Mouse (Mus musculus) B cell, adult 2 months (primary cell): ENCODE measurements around the gene Zfp189.

Source experiments
- DNase-seq, 2 experiments: peaks; one replicate each; pipeline ENCODE4 v3.0.0; 2022

Gene Zfp189

GRCm38 (mm10) chr4:49539665-49540064, 18.7 kb downstream of the Zfp189 start:
- no peak for DNase-seq

DNA sequence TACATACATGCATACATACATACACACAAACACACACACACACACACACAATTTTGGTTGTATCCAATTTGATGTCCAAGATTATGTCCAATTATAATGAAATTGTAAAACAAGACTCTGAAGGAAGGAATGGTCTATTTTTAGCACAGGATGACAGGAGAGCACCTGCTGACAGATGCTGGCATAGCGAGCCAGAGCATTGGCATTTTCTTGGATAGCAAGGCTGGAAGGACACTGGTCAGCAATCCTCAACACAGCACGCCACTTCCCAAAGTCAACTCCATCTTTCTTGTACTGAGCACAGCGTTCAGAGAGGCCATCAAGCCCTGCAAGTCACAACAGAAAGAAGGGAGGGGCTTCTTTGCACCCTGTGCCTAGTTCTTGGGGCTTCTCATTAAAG, 20.0 kb downstream of the Zfp189 start:
- no peak for DNase-seq

DNA sequence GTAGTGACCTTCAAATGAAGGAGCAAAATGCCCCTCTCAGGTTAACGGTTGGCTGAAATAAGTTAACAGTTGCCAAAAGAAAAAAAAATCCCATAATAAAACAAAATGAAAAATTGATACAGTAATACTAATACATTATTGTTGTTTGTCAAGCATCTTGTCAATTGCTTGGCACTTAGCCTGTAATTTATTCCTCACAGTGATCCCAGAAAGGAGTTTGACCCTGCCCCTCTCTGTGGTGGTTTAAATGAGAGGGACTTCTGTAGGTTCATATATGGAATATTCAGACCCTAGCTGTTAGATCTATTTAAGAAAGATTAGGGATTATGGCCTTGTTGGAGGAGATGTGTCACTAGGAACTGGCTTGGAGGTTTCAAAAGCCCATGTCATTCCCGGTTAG, 25.1 kb downstream of the Zfp189 start:
- DNase-seq, result no peak

GRCm38 (mm10) chr4:49546873-49547543, 26.0 kb downstream of the Zfp189 start:
- no peak for DNase-seq

- DNase-seq, result no peak
Observed at GRCm38 (mm10) chr4:49547544-49548219, 26.7 kb downstream of the Zfp189 start.

- DNase-seq, result no peak
Observed at GRCm38 (mm10) chr4:49549383-49549782, 28.4 kb downstream of the Zfp189 start, which contains the start of gene Aldob. Aldob (minus strand) TSS chr4:49549546.

- DNase-seq, result no peak
Observed at GRCm38 (mm10) chr4:49553380-49553779, 32.4 kb downstream of the Zfp189 start.

GRCm38 (mm10) chr4:49557375-49557774, 36.4 kb downstream of the Zfp189 start:
- DNase-seq, result no peak

DNA sequence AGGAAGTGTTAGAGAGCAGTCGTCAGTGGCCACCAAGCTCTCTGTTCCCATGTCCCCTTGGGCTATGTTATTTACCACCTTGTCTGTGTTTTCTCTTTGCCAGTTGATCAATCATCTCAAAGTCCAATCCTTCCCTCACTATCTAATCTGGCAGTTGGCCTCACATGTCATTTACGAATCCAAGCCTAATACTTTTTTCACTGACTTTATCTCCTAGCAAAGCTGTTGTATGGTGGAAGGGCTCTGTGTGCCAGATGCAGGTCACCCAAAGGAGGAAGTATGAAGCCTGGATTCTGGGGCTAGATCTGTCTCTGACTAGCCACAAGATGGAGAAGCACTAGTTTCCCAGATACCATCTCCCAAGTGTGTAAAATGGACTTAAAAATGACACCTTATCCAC, 37.2 kb downstream of the Zfp189 start:
- DNase-seq, result no peak

GRCm38 (mm10) chr4:49559915-49560772, 39.2 kb downstream of the Zfp189 start:
- DNase-seq, result no peak

DNA sequence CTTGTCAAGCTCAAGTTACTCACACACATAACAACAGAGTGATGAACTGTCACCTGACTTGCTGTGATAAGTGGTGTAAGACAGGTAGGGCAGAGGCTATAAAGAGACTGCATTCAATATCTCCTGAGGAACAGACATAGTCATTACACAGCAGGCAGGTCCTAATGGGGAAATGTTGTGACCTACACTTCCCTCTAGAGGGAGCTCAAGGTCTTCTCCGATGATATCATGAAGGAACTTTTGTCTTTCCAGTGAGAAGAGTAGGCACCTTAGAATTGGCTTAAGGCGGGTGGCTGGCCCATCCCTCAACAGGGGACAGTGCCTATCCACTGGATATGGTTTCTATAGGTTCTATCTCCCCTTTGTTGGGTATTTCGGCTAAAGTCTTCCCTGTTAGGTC, 46.6 kb downstream of the Zfp189 start:
- DNase-seq, result peak; percentile 50 to 58

DNA sequence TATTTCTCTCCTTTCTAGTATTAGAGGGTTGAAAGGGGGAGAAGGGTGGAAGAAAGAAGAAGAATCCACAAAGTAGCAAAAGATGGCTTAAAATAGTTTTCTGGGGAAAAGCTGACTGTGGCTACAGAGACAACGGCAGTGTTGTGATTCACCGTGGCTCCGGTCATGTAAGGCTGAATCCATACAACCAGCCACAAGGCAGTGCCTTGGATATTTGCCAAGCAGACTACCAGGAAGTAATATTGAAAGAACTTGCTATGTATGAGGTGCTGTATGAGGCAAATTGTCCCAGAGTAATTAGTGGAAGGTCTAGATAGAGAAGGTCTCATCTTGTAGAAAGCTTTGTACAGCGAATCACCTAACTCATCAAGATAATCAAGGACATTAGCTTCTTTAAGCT, 51.2 kb downstream of the Zfp189 start:
- no peak for DNase-seq
